Mouse (Mus musculus) liver, adult 2 months (tissue): Measurements from ENCODE around the gene Hivep2.

Experiments
- CTCF ChIP-seq: fragments of 200-500 bp; IDR thresholded peaks from 2 replicates; pipeline ENCODE4 v1.5.1; 2011; ENCODE audit warnings: low read depth, low read length, control low read depth
- POLR2A ChIP-seq: fragments of 200-500 bp; IDR thresholded peaks from 2 replicates; pipeline ENCODE4 v1.6.1; 2011; ENCODE audit warnings: low read length, control low read depth; ENCODE audit not compliant: insufficient read depth; ENCODE audit errors: extremely low read depth

- TF ChIP-seq CTCF (no peak), POLR2A (no peak)
Observed at GRCm38 (mm10) chr10:14020253-14020652, 54.4 kb downstream of the Hivep2 start.
